ENCODE assay signal across 7 mouse cellular contexts in the genomic region with DNA sequence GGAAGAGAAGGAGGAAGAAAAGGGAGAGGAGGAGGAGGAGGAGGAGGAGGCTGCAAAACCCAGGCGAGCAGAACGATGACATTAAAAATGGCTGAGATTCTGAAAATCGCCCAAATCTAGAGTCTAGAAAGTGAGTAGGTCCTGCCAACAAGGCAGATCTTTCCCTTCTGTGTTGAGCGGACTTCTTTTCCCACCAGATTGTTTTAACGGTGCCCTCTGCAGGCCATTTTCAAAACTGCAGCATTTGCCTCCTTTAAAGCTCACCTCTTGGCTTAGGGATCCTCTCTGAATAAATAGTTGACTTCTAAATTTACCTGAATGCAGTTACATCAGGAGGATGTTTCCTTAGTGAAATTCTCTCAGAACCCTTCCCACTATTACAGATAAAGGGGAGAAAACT.
DNase-seq lines count a peak whose midpoint lies in the region; ATAC-seq lines count a peak whose summit lies in the region.

No protein-coding gene starts in this region.

- no peak overlapping the region for H3K4me3 ChIP-seq in forebrain, embryonic 14.5 days (ENCODE audit: low read depth, low read length)
- H3K4me3 ChIP-seq in stomach, embryonic 14.5 days (ENCODE audit: low read depth, low read length) = no peak overlapping the region

- no peak overlapping the region for H3K9ac ChIP-seq in forebrain, embryonic 14.5 days (ENCODE audit: low read length)
- H3K9ac ChIP-seq in stomach, embryonic 14.5 days (replicated peaks; ENCODE audit: low read depth, low read length) = no peak overlapping the region

- ATAC-seq in forebrain, embryonic 14.5 days = peak; percentile 57; the same call in 1 of the 2 replicates
- 0 out of 2 replicates have a peak, but pooled peaks have one; percentile 46 for ATAC-seq in stomach, embryonic 14.5 days (ENCODE audit: insufficient number of reproducible peaks, insufficient read depth, low FRiP score, low read depth)

- no peak overlapping the region for H3K27ac ChIP-seq in forebrain, embryonic 14.5 days (ENCODE audit: low read depth, low read length)
- no peak overlapping the region for H3K27ac ChIP-seq in stomach, embryonic 14.5 days (ENCODE audit: low read length)

- 16% methylated on average over 5 of the region's 5 CpGs for WGBS in forebrain, embryonic 14.5 days
- WGBS in stomach, embryonic 14.5 days = 9% methylated on average over 5 of the region's 5 CpGs

- peak; percentile 75 for DNase-seq in R1 (ENCODE audit: low read depth, low spot score)
- DNase-seq in c-Kit-positive CD71-positive TER-119-negative erythroid progenitor cells, embryonic 14.5 days (ENCODE audit: low read depth) = peak; percentile 24
- DNase-seq in forebrain, embryonic 14.5 days (ENCODE audit: low spot score) = peak; percentile 90
- DNase-seq in heart, postnatal 14 days = peak; percentile 83 to 89
- peak; percentile 83 to 91 for DNase-seq in layer of hippocampus, postnatal 14 days (ENCODE audit: low spot score in 2 of 2)
- peak; percentile 64 to 83 for DNase-seq in lung, postnatal 4 days

- intact Hi-C loops in heart, postnatal 14 days (cut with DNase I) = loop anchor here (1.0 to 10.0 kb wide), 4 partner anchors 71 to 449 kb away; no protein-coding TSS in a partner anchor

- H3K9me3 ChIP-seq in forebrain, embryonic 14.5 days (replicated peaks; ENCODE audit: control insufficient read depth, low read length) = no peaks in the 10 kb centered on the region
- no peaks in the 10 kb centered on the region for H3K9me3 ChIP-seq in stomach, embryonic 14.5 days (ENCODE audit: control insufficient read depth, low read depth, low read length)

- H3K27me3 ChIP-seq in forebrain, embryonic 14.5 days (replicated peaks; ENCODE audit: control insufficient read depth, insufficient read depth, low read length) = no peaks in the 10 kb centered on the region
- no peaks in the 10 kb centered on the region for H3K27me3 ChIP-seq in stomach, embryonic 14.5 days (ENCODE audit: control insufficient read depth, insufficient read depth, low read length)

- H3K4me2 ChIP-seq in forebrain, embryonic 14.5 days (ENCODE audit: low read length) = no peak overlapping the region
- no peak overlapping the region for H3K4me2 ChIP-seq in stomach, embryonic 14.5 days (replicated peaks; ENCODE audit: low read depth, low read length)

- no peaks in the 10 kb centered on the region for H3K4me1 ChIP-seq in forebrain, embryonic 14.5 days (ENCODE audit: control insufficient read depth, insufficient read depth, low read length)
- H3K4me1 ChIP-seq in stomach, embryonic 14.5 days (ENCODE audit: control insufficient read depth, insufficient read depth, low read length) = no peaks in the 10 kb centered on the region

- H3K36me3 ChIP-seq in forebrain, embryonic 14.5 days (ENCODE audit: control insufficient read depth, insufficient read depth, low read length) = no peaks in the 10 kb centered on the region
- no peaks in the 10 kb centered on the region for H3K36me3 ChIP-seq in stomach, embryonic 14.5 days (ENCODE audit: control insufficient read depth, insufficient read depth, low read length)

Comparison
In these comparisons a context has a peak if more than half of its experiments do, and no peak if none do; other contexts are left out.
1. DNase-seq: peak in every context shown above with its lines; median percentile 90 in forebrain, embryonic 14.5 days; 87 in layer of hippocampus, postnatal 14 days; 86 in heart, postnatal 14 days; 75 in R1; 74 in lung, postnatal 4 days; 24 in c-Kit-positive CD71-positive TER-119-negative erythroid progenitor cells, embryonic 14.5 days.